Mouse (Mus musculus): Measurements from ENCODE around the gene Wdr77. TPM values are rescaled to one million over a fixed set of nuclear protein-coding genes. Genes with fewer than 3 reads are reported as not detected.
A peak's percentile ranks its signal among the peaks of the same experiment; 100 is the strongest.
"Not testable (repeated sequence)": the region's sequence is repeated elsewhere in the genome, so short reads cannot be mapped to it uniquely, and the experiment has no call there.

Wdr77 gene
- 10 to 100 TPM; 45.4 to 50.6 TPM for total RNA-seq (2021)
- long read RNA-seq, experiment 1, transcript Wdr77-201 (10 exons, 3,682 nt): major isoform, 68 of 84 reads
- long read RNA-seq, experiment 1, partial matches to known transcripts: 2 of 84 reads
- long read RNA-seq, experiment 1, other reads (novel, unspliced or antisense): 14 of 84 reads
- long read RNA-seq, experiment 2, transcript Wdr77-201 (10 exons, 3,682 nt): major isoform, 63 of 84 reads
- long read RNA-seq, experiment 2, partial matches to known transcripts: 5 of 84 reads
- long read RNA-seq, experiment 2, other reads (novel, unspliced or antisense): 16 of 84 reads

DNA sequence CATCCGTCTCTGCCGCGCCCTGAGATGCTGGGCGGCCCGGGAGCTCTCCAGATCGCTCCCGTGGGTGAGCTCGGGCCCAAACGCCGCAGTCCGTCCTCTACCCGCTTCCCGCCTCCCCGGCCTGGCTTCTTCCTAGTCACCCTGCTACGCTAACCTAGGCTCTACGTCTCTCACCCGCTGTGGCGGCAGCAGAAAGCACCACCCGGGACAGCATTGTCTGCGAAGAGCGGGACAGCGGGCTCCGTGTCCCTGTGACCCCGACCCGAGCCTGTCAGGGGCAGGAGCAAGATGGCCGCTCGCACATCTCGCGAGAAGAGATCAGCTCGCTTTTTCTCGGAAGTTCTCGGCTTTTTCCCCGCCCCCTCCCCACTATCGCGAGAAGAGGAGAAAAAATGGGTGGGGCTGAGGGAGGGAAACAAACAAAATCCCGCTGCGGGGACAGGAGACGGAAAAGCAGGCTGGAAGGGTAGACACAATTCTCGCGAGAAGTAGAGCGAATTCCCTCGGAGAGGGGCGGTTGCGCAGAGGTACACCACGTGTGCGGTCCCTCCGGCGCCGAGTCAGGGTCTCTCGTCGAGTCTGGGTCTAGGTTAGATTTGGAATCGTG, at the start of gene Wdr77:
Gene Wdr77, plus strand, starts transcription at position 396 of the 607 bp plus-strand sequence.
- DNase-seq (ENCODE audit: low spot score in 2 of 2): peak; percentile 88 to 95

DNA sequence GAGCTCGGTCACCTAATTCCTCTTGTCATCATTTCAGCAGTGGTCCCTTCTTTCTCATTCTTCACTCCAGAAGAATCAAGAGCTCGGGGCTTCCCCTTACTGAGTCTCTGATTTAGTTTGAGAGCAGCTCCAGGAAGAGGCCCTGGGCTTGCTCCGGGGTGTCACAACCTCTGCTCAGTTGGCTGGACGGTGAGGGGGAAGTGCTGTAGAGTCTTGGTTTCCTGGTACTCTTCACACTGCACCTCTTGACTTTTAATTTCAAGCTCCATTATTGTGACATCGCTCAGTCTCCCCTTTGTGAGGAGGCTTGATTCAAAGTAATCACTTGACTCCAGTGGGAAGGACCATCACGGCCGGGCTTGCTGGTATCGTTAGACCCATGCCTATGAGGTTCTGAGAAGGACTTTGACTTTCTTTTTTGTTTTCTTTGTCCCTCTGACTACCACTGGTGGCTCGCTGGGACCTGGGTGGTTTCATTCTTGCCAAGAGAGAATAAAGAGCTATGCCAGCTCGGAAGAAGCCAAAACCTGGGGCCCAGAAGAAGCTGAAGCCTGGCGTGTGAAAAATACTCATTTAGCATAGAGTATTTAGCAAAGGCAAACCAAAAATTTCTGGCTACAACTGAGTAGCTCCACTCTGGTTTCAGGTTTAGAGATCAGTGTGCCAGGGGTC, 48.5 kb upstream of the Wdr77 start:
- no peak for DNase-seq (ENCODE audit: low spot score in 2 of 2)

GRCm38 (mm10) chr3:105912097-105912880, 46.9 kb upstream of the Wdr77 start:
- no peak for DNase-seq (ENCODE audit: low spot score in 2 of 2)

- no peak for DNase-seq (ENCODE audit: low spot score in 2 of 2)
Observed at GRCm38 (mm10) chr3:105913839-105914681, 45.1 kb upstream of the Wdr77 start.

DNA sequence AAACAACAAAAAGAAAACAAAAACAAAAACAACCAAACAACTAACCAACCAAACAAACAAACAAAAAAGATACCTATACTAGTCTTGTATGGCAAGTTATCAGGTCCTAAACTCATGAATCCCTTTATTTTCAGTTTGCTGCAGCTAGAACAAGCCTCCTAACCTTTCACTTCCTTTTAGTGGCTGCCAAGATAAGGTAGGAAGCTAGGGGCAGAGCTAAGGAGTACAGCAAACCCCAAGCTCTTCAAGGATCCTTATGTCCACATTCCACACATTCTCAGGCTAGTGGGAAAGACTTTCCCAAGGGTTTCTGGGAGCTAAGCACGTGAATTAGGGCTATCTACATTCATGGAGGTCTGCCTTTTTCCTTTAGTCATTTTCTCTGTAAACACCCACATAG, 43.9 kb upstream of the Wdr77 start:
- DNase-seq (ENCODE audit: low spot score in 2 of 2): no peak

- DNase-seq (ENCODE audit: low spot score in 2 of 2): not testable (repeated sequence)
Observed at GRCm38 (mm10) chr3:105916455-105916854, 42.7 kb upstream of the Wdr77 start.

GRCm38 (mm10) chr3:105917656-105918354, 41.4 kb upstream of the Wdr77 start:
- no peak for DNase-seq (ENCODE audit: low spot score in 2 of 2)

DNA sequence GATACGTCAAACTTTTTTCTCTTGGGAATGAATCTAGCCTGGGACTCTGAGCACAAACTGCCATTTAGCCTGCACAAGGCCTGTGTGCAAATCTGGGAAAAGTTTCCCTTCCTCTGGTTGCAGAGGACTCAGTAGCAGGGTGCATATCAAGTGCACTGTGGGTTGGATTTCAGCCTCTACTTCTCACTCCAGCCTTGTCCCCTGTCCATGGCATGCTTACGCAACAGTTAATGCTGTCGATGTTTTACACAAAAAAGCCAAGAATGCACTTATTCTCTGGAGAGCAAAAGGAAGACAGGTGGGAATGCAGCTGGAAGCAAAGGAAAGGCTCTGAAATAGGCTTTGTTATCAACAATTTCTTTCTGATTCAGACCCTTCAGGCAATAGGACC, 40.8 kb upstream of the Wdr77 start:
- DNase-seq (ENCODE audit: low spot score in 2 of 2): no peak

- not testable (repeated sequence) for DNase-seq (ENCODE audit: low spot score in 2 of 2)
Observed at GRCm38 (mm10) chr3:105920743-105921142, 38.4 kb upstream of the Wdr77 start.

- DNase-seq (ENCODE audit: low spot score in 2 of 2): no peak
Observed at GRCm38 (mm10) chr3:105921959-105922358, 37.2 kb upstream of the Wdr77 start.

DNA sequence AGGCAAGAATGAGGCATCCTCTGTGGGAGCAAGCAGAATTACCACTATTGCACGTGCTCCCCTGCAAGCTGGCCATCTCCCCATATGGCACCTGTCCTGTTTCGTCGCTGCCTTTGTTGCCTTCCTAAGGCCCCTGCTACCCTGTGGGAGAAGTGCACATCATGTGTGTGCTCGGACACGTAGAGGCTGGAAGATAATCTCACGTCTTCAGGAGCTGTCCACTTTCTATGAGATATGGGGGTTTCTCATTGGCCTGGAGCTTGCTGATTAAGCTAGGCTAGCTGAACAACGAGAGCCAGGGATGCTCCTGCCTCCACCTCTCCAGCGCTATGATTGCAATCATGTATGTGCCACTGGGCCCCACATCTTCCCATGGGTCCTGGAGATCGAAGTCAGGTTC, 34.6 kb upstream of the Wdr77 start:
- DNase-seq (ENCODE audit: low spot score in 2 of 2): no peak

- DNase-seq (ENCODE audit: low spot score in 2 of 2): no peak
Observed at GRCm38 (mm10) chr3:105927561-105928194, 31.5 kb upstream of the Wdr77 start.

- DNase-seq (ENCODE audit: low spot score in 2 of 2): no peak
Observed at GRCm38 (mm10) chr3:105928195-105928569, 31.0 kb upstream of the Wdr77 start.

DNA sequence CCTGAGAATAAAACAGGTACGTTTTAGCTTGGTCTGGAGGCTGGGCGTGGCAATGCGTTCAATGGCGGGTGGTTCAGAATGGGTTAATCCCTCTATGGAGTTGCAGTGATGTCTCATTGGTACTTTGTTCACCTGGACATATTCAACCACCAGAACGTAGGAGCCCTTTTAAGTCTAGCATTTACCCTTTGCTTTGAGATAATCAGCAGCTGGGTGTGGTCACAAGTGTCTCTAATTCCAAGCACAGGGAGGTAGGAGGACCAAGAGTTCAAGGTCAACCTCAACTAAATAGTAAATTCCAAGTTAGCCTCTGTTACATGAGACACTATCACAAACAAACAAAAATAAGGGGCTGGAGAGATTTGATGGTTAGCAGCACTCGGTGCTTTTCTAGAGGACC, 30.4 kb upstream of the Wdr77 start:
- no peak for DNase-seq (ENCODE audit: low spot score in 2 of 2)

GRCm38 (mm10) chr3:105929821-105930220, 29.3 kb upstream of the Wdr77 start:
- DNase-seq (ENCODE audit: low spot score in 2 of 2): no peak

DNA sequence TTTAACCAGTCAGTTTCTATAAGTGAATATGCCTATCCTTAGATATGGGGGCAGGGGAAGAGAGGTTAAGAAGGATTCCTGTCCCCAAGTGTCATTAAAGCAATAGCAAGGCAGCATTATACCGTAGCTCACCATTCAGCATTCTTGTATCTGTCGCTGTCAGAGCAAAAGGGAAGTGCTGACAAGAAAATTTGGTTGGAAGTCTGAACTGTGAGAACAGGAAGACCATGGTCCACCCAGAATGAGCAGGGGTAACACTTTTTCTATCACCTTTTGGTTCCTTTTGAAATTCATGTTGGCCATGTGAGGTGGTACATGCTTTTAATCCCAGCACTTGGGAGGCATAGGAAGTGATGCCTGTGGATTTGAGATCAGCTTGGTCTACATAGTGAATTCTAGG, 28.1 kb upstream of the Wdr77 start:
- no peak for DNase-seq (ENCODE audit: low spot score in 2 of 2)

DNA sequence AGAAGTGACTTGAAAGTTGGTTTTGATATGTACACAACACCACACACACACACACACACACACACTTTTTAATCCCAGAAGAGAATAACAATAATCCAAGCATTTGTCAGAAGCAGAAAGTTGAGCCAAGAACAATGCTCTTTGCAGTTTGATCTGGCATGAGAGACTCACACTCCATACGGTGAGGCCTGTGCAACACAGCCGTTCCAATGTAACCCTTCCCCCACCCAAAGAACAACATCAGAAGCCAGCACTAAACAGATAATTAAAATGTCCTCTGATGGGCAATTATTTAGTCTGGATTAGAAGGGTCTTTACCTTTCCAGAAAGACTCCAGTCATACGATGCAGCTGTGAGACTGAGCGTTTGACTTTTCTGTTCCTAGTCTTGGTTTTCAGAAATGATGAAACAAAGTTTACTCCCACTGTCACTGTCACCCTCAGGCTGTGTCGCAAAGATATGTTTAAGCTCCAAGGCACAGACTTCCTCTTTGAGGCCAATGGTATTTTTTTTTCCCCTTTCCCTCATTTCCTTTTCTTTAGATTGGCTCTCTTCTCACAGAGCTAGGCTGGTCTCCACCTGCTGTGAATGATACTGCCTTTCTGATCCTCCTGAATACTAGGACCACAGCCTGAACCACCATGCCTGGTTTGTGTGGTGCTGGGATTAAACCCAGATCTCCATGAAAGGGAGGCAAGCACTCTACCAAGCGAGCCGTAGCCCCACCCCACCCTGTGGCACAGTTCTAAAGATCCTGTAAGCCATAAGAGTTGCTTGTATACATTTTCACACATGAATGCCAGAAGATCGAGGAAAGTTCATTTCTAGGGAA, 26.7 kb upstream of the Wdr77 start, which contains the start of gene I830077J02Rik:
Gene I830077J02Rik, minus strand, starts transcription at position 425 of the 832 bp plus-strand sequence.
- no peak for DNase-seq (ENCODE audit: low spot score in 2 of 2)

DNA sequence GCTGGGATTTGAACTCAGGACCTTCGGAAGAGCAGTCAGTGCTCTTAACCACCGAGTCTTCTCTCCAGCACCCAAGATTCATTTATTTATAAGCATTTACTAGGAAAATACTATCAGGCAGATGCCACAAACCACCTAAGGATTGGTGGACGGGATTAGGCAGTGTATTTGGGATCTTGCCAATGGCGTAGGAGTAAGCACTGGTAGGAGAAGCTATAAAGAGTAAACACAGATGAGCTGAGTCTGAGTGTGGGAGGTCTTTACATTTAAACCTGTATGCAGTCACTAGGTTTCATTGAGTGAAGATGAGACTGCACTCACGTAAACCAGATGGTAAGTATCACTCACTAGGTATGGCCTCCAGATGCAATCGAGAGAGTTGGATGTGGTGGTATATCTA, 25.2 kb upstream of the Wdr77 start:
- DNase-seq (ENCODE audit: low spot score in 2 of 2): no peak

GRCm38 (mm10) chr3:105935033-105935432, 24.1 kb upstream of the Wdr77 start:
- DNase-seq (ENCODE audit: low spot score in 2 of 2): peak in 1 of 2 experiments; percentile 37
